24 mouse cellular contexts compared by ENCODE assay signal in the genomic region with DNA sequence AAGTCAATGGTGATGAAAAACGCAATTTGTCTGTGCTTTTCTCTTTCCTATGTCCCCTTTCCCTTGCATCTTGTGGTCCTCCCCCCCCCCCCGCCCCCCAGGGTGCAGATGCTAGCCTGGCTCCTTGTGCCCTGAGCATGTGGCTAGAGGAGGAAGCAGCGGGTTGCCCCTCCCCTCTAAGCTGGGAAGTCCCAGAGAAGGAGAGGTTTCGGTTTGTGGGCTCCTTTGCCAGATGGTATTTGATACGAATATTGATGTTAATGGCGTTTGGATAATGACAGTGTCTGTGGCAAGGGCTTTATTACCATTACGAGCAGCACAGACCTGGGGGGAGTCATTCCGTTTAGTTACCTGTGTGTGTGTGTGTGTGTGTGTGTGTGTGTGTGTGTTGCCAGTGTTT. TPM values are rescaled to one million over a fixed set of nuclear protein-coding genes. Genes with fewer than 3 reads are reported as not detected.
A peak's percentile ranks its signal among the peaks of the same experiment; 100 is the strongest.
DNase-seq lines count a peak whose midpoint lies in the region; ATAC-seq and TF ChIP-seq lines count a peak whose summit lies in the region.
"Had no signal": no experiment of that assay in that cellular context is flagged by ENCODE, and none has a peak within 500 bp of the region (broad histone marks: within the 10 kb centered on the region; RNA-seq: fewer than 3 reads in every experiment).

No protein-coding gene starts in this region.

- no peak overlapping the region for H3ac ChIP-seq in myocyte (ENCODE audit: control insufficient read depth, insufficient read length)

- peaks cover 8% of the 10 kb centered on the region; the same call in 1 of the 2 replicates for H3K4me1 ChIP-seq in heart, embryonic 12.5 days (replicated peaks)
- H3K4me1 ChIP-seq in hindbrain, embryonic 10.5 days (replicated peaks) = peaks cover 31% of the 10 kb centered on the region
- H3K4me1 ChIP-seq: embryonic facial prominence, embryonic 12.5 days had no signal

- no peaks in the 10 kb centered on the region for H3K79me2 ChIP-seq in myocyte (ENCODE audit: control insufficient read depth, insufficient read depth)

- 47% methylated on average over 7 of the region's 8 CpGs for WGBS in heart, embryonic 12.5 days
- 50% methylated on average over 8 of the region's 8 CpGs for WGBS in hindbrain, embryonic 10.5 days

- H3K9ac ChIP-seq in heart, embryonic 12.5 days = no peak overlapping the region
- H3K9ac ChIP-seq: embryonic facial prominence, embryonic 12.5 days; heart, embryonic 13.5 days; limb, embryonic 15.5 days had no signal

- H3K27me3 ChIP-seq in heart, embryonic 12.5 days (replicated peaks) = peaks cover 32% of the 10 kb centered on the region
- peaks cover 32% of the 10 kb centered on the region for H3K27me3 ChIP-seq in myocyte (ENCODE audit: control insufficient read depth, insufficient read depth, insufficient read length)
- peaks cover 17% of the 10 kb centered on the region for H3K27me3 ChIP-seq in hindbrain, embryonic 10.5 days (ENCODE audit: insufficient read depth, poor library complexity, severe bottlenecking)

- TF ChIP-seq POLR2A in myocyte (IDR thresholded peaks at IDR 0.05; ENCODE audit: insufficient read length, low read depth) = no peak

- no peaks in the 10 kb centered on the region for H3K9me3 ChIP-seq in heart, embryonic 12.5 days (replicated peaks)
- no peaks in the 10 kb centered on the region for H3K9me3 ChIP-seq in hindbrain, embryonic 10.5 days
- H3K9me3 ChIP-seq: embryonic facial prominence, embryonic 12.5 days; G1E; heart, embryonic 13.5 days; limb, embryonic 15.5 days; midbrain, embryonic 10.5 days had no signal

- H3K4me2 ChIP-seq in heart, embryonic 12.5 days = no peak overlapping the region
- peak overlapping the region; percentile 50 for H3K4me2 ChIP-seq in myocyte (ENCODE audit: low read depth)
- H3K4me2 ChIP-seq: embryonic facial prominence, embryonic 12.5 days; heart, embryonic 13.5 days; limb, embryonic 15.5 days had no signal

- peak; percentile 91 for DNase-seq in heart, adult 11 months
- DNase-seq in hindbrain, embryonic 10.5 days (ENCODE audit: low spot score) = no peak
- DNase-seq in frontal cortex, postnatal 25 days (ENCODE audit: low spot score in 2 of 2) = no peak
- DNase-seq: adrenal gland, adult 8-10 months; cerebellum, adult 18-20 months; gastrocnemius, postnatal 14 days; heart, postnatal 4 days; layer of hippocampus, postnatal 36 days; lung, postnatal 10 days; thymus, postnatal 4 days had no signal

- ATAC-seq in heart, embryonic 12.5 days (ENCODE audit: insufficient number of reproducible peaks, low FRiP score) = no peak
- peak; percentile 62 for ATAC-seq in CD4-positive, CD25-positive, alpha-beta regulatory T cell, adult 4 months
- ATAC-seq in common myeloid progenitor, adult 5-6 weeks (replicated peaks; ENCODE audit: low read depth, poor library complexity, severe bottlenecking) = peak; percentile 84
- no peak for ATAC-seq in erythroid progenitor cell, adult 5-6 weeks (replicated peaks; ENCODE audit: low FRiP score, poor library complexity, severe bottlenecking)

- no peak overlapping the region for H3K27ac ChIP-seq in heart, embryonic 12.5 days (ENCODE audit: poor library complexity, severe bottlenecking)
- no peak overlapping the region for H3K27ac ChIP-seq in hindbrain, embryonic 10.5 days
- H3K27ac ChIP-seq: embryonic facial prominence, embryonic 12.5 days; heart, embryonic 13.5 days; limb, embryonic 15.5 days; midbrain, embryonic 10.5 days had no signal

- H3K36me3 ChIP-seq in heart, embryonic 12.5 days = no peaks in the 10 kb centered on the region
- H3K36me3 ChIP-seq in myocyte (ENCODE audit: control insufficient read depth, insufficient read depth) = no peaks in the 10 kb centered on the region
- H3K36me3 ChIP-seq in hindbrain, embryonic 10.5 days = no peaks in the 10 kb centered on the region
- H3K36me3 ChIP-seq: embryonic facial prominence, embryonic 12.5 days; G1E; heart, embryonic 13.5 days; limb, embryonic 15.5 days; midbrain, embryonic 10.5 days had no signal

- no peak overlapping the region for H3K4me3 ChIP-seq in heart, embryonic 12.5 days
- no peak overlapping the region for H3K4me3 ChIP-seq in myocyte
- no peak overlapping the region for H3K4me3 ChIP-seq in hindbrain, embryonic 10.5 days
- H3K4me3 ChIP-seq: embryonic facial prominence, embryonic 12.5 days; heart, embryonic 13.5 days; limb, embryonic 15.5 days; midbrain, embryonic 10.5 days had no signal

TF ChIP-seq in myocyte, 11 proteins besides CTCF, POLR2A, EP300 and RAD21:
- TF ChIP-seq CEBPB (IDR thresholded peaks at IDR 0.05; ENCODE audit: insufficient read depth, poor library complexity, severe bottlenecking) (no peak), E2F4 (IDR thresholded peaks at IDR 0.05; ENCODE audit: insufficient read depth) (no peak), TCF12 (IDR thresholded peaks at IDR 0.05; ENCODE audit: insufficient read depth, poor library complexity, severe bottlenecking) (no peak), POLR2AphosphoS2 (IDR thresholded peaks at IDR 0.05; ENCODE audit: insufficient read length, low read depth) (no peak), REST (IDR thresholded peaks at IDR 0.05; ENCODE audit: insufficient read depth, insufficient read length) (no peak), USF1 (IDR thresholded peaks at IDR 0.05; ENCODE audit: low read depth) (no peak), MYOG (IDR thresholded peaks at IDR 0.05; ENCODE audit: control insufficient read depth in 1 of 3, insufficient read depth in 1 of 3, insufficient read length in 2 of 3, low read depth in 2 of 3) (no peak), MYOD1 (IDR thresholded peaks at IDR 0.05; ENCODE audit: control insufficient read depth in 1 of 3, insufficient read length in 2 of 3, low read depth in 2 of 3) (no peak), MAX (IDR thresholded peaks at IDR 0.05; ENCODE audit: low read depth) (no peak), SRF (IDR thresholded peaks at IDR 0.05; ENCODE audit: control insufficient read depth, insufficient read length, low read depth) (no peak), TCF3 (IDR thresholded peaks at IDR 0.05; ENCODE audit: insufficient read length, low read depth) (no peak)

RNA-seq across cellular contexts. Expression of gene 4930535I16Rik, which starts 34.2 kb away (rescaled TPM):
- polyA plus RNA-seq in heart, embryonic 12.5 days (2016; fragmentation: Nextera tagmentation; extraction: Ambion mirVana) = not detected in 2 replicates
- not detected for polyA plus RNA-seq in CD4-positive, CD25-positive, alpha-beta regulatory T cell, adult 4 months (2017; shearing (Covaris generic))
- total RNA-seq in common myeloid progenitor, adult 5-6 weeks (2017) = not detected in 2 replicates
- polyA plus RNA-seq in myocyte (2012; fragmentation: generic; extraction: Trizol) = not detected
- polyA plus RNA-seq in hindbrain, embryonic 10.5 days (2016; fragmentation: Nextera tagmentation; extraction: Ambion mirVana) = not detected in 2 replicates
- not detected in 2 replicates for total RNA-seq in erythroid progenitor cell, adult 5-6 weeks (2015; ENCODE audit: low replicate concordance)
- not detected in 2 replicates for total RNA-seq in erythroid progenitor cell, adult 5-6 weeks (2017; ENCODE audit: low replicate concordance)
- total RNA-seq: adrenal gland, adult 8-10 months; G1E; gastrocnemius, postnatal 14 days; heart, postnatal 4 days; layer of hippocampus, postnatal 36 days; left cerebral cortex, postnatal 25 days had no signal
- polyA plus RNA-seq: G1E; heart, embryonic 13.5 days; kidney, embryonic 14.5 days; large intestine, adult 2 months; limb, embryonic 15.5 days; liver, embryonic 16.5 days; midbrain, embryonic 10.5 days had no signal

RNA-seq across cellular contexts. Expression of gene Rragc, which starts 34.8 kb away (rescaled TPM):
- polyA plus RNA-seq in heart, embryonic 12.5 days (2016; fragmentation: Nextera tagmentation; extraction: Ambion mirVana) = 47.8 and 50.1 TPM in 2 replicates
- polyA plus RNA-seq in CD4-positive, CD25-positive, alpha-beta regulatory T cell, adult 4 months (2017; shearing (Covaris generic)) = 1 to 10 TPM; 4.6 to 7.7 TPM
- 42.1 and 57.7 TPM in 2 replicates for total RNA-seq in common myeloid progenitor, adult 5-6 weeks (2017)
- 46.1 TPM for polyA plus RNA-seq in myocyte (2012; fragmentation: generic; extraction: Trizol)
- 40.6 and 47.1 TPM in 2 replicates for polyA plus RNA-seq in hindbrain, embryonic 10.5 days (2016; fragmentation: Nextera tagmentation; extraction: Ambion mirVana)
- total RNA-seq in erythroid progenitor cell, adult 5-6 weeks (2015; ENCODE audit: low replicate concordance) = 7.5 and 16.2 TPM in 2 replicates
- 12.3 and 43.4 TPM in 2 replicates for total RNA-seq in erythroid progenitor cell, adult 5-6 weeks (2017; ENCODE audit: low replicate concordance)

RNA-seq across cellular contexts. Expression of gene Mycbp, which starts 47.4 kb away (rescaled TPM):
- 65.6 and 69.9 TPM in 2 replicates for polyA plus RNA-seq in heart, embryonic 12.5 days (2016; fragmentation: Nextera tagmentation; extraction: Ambion mirVana)
- 10 to 100 TPM; 13.7 to 14.9 TPM for polyA plus RNA-seq in CD4-positive, CD25-positive, alpha-beta regulatory T cell, adult 4 months (2017; shearing (Covaris generic))
- 24.9 and 32.3 TPM in 2 replicates for total RNA-seq in common myeloid progenitor, adult 5-6 weeks (2017)
- polyA plus RNA-seq in myocyte (2012; fragmentation: generic; extraction: Trizol) = 33.1 TPM
- polyA plus RNA-seq in hindbrain, embryonic 10.5 days (2016; fragmentation: Nextera tagmentation; extraction: Ambion mirVana) = 56.1 and 72.2 TPM in 2 replicates
- 14.4 and 43.6 TPM in 2 replicates for total RNA-seq in erythroid progenitor cell, adult 5-6 weeks (2015; ENCODE audit: low replicate concordance)
- total RNA-seq in erythroid progenitor cell, adult 5-6 weeks (2017; ENCODE audit: low replicate concordance) = 12.1 and 52.7 TPM in 2 replicates

Comparison
In these comparisons a context has a peak if more than half of its experiments do, and no peak if none do; other contexts are left out.
1. ATAC-seq: peak in CD4-positive, CD25-positive, alpha-beta regulatory T cell, adult 4 months (single experiment) and common myeloid progenitor, adult 5-6 weeks (single experiment); none in heart, embryonic 12.5 days (single experiment) and erythroid progenitor cell, adult 5-6 weeks (single experiment).